Mouse (Mus musculus) frontal cortex, postnatal 10 days (tissue): ENCODE measurements at regions not wholly inside any gene's neighbourhood (a gene's known extent, or its start where the extent isn't known, plus 50 kb on each side); places are given as distances from the start of the nearest gene placed in this dataset.

Experiments used
- DNase-seq, 2 experiments: peaks; one replicate each; pipeline ENCODE4 v3.0.0; 2022; ENCODE audit warnings: low spot score in 2 of 2, mixed read lengths in 1 of 2

- DNase-seq, result no peak
These were observed 620.0 kb downstream of the Dnah5 start for GRCm38 (mm10) chr15:28823526-28823925.

GRCm38 (mm10) chr15:28834831-28835230 lies 631.3 kb downstream of the Dnah5 start:
- no peak for DNase-seq

GRCm38 (mm10) chr15:28840322-28840721 lies 636.8 kb downstream of the Dnah5 start:
- DNase-seq, result no peak

- no peak for DNase-seq
These were observed 652.9 kb downstream of the Dnah5 start for GRCm38 (mm10) chr15:28856419-28856818.

- no peak for DNase-seq
These were observed 654.6 kb downstream of the Dnah5 start for GRCm38 (mm10) chr15:28858176-28858575.

GRCm38 (mm10) chr15:28864101-28864500 lies 660.5 kb downstream of the Dnah5 start:
- DNase-seq, result no peak

GRCm38 (mm10) chr15:28864913-28865312 lies 661.4 kb downstream of the Dnah5 start:
- no peak for DNase-seq

- peak; percentile 6 to 8 for DNase-seq
These were observed 669.4 kb downstream of the Dnah5 start for GRCm38 (mm10) chr15:28873001-28873400.

- DNase-seq, result no peak
These were observed 692.8 kb downstream of the Dnah5 start for GRCm38 (mm10) chr15:28896248-28896808.

- no peak for DNase-seq
These were observed 718.9 kb downstream of the Dnah5 start for GRCm38 (mm10) chr15:28922437-28922836.

- DNase-seq, result no peak
These were observed 744.7 kb downstream of the Dnah5 start for GRCm38 (mm10) chr15:28948245-28948644.
